Mouse (Mus musculus) embryonic fibroblast, embryonic 13.5 days (primary cell): Measurements from ENCODE around the gene Fbxw5.

Experiments used
- CTCF ChIP-seq: IDR thresholded peaks from 2 replicates; pipeline ENCODE4 v1.5.1; 2011; ENCODE audit warnings: mild to moderate bottlenecking, control low read depth, low read length, moderate library complexity, borderline replicate concordance; ENCODE audit not compliant: insufficient read depth
- POLR2A ChIP-seq: IDR thresholded peaks from 2 replicates; pipeline ENCODE4 v1.6.1; 2011; ENCODE audit warnings: low read depth, mild to moderate bottlenecking, control low read depth, low read length, moderate library complexity

- TF ChIP-seq CTCF (no peak), POLR2A (no peak)
Measured at GRCm38 (mm10) chr2:25549021-25549991, 48.8 kb downstream of the Fbxw5 start.
